ENCODE assay signal across 12 mouse cellular contexts in genomic region chr6:82854338-82854737, GRCm38 (mm10).
A peak's percentile ranks its signal among the peaks of the same experiment; 100 is the strongest.
DNase-seq lines count a peak whose midpoint lies in the region; ATAC-seq and TF ChIP-seq lines count a peak whose summit lies in the region.
"Had no signal": no experiment of that assay in that cellular context is flagged by ENCODE, and none has a peak within 500 bp of the region (broad histone marks: within the 10 kb centered on the region; RNA-seq: fewer than 3 reads in every experiment).

No protein-coding gene starts in this region.

- H3K9ac ChIP-seq in lung, postnatal 0 days (replicated peaks; ENCODE audit: low read depth), result no peak overlapping the region
- H3K9ac ChIP-seq in heart, embryonic 11.5 days (ENCODE audit: low read depth, low read length), result no peak overlapping the region
- H3K9ac ChIP-seq in stomach, embryonic 16.5 days (ENCODE audit: low read length), result no peak overlapping the region
- no peak overlapping the region for H3K9ac ChIP-seq in forebrain, embryonic 16.5 days (replicated peaks; ENCODE audit: low read depth, low read length)
- H3K9ac ChIP-seq: embryonic facial prominence, embryonic 15.5 days; lung, embryonic 15.5 days had no signal

- no peaks in the 10 kb centered on the region for H3K36me3 ChIP-seq in lung, postnatal 0 days (ENCODE audit: insufficient read depth, low read length)
- H3K36me3 ChIP-seq in heart, embryonic 11.5 days (ENCODE audit: control insufficient read depth, insufficient read depth, low read length), result no peaks in the 10 kb centered on the region
- no peaks in the 10 kb centered on the region for H3K36me3 ChIP-seq in stomach, embryonic 16.5 days (ENCODE audit: control insufficient read depth, insufficient read depth, low read length)
- no peaks in the 10 kb centered on the region for H3K36me3 ChIP-seq in forebrain, embryonic 16.5 days (ENCODE audit: control insufficient read depth, insufficient read depth)
- H3K36me3 ChIP-seq: embryonic facial prominence, embryonic 15.5 days; hindbrain, embryonic 10.5 days; lung, embryonic 15.5 days had no signal

- TF ChIP-seq EP300 in lung, postnatal 0 days (IDR thresholded peaks at IDR 0.05), result no peak

- H3K4me2 ChIP-seq in lung, postnatal 0 days (replicated peaks; ENCODE audit: low read depth, low read length), result no peak overlapping the region
- no peak overlapping the region for H3K4me2 ChIP-seq in heart, embryonic 11.5 days
- no peak overlapping the region for H3K4me2 ChIP-seq in stomach, embryonic 16.5 days (ENCODE audit: low read depth, low read length)
- H3K4me2 ChIP-seq in forebrain, embryonic 16.5 days (ENCODE audit: low read length), result no peak overlapping the region
- H3K4me2 ChIP-seq: embryonic facial prominence, embryonic 15.5 days; lung, embryonic 15.5 days had no signal

- no peaks in the 10 kb centered on the region; the same call in 1 of the 2 replicates for H3K4me1 ChIP-seq in lung, postnatal 0 days (ENCODE audit: insufficient read depth, low read depth, low read length)
- 0 out of 2 replicates have a peak, but pooled peaks cover 3% of the 10 kb centered on the region for H3K4me1 ChIP-seq in heart, embryonic 11.5 days (ENCODE audit: control insufficient read depth, insufficient read depth, low read length)
- no peaks in the 10 kb centered on the region; the same call in 1 of the 2 replicates for H3K4me1 ChIP-seq in stomach, embryonic 16.5 days (ENCODE audit: control insufficient read depth, insufficient read depth, low read length)
- no peaks in the 10 kb centered on the region for H3K4me1 ChIP-seq in forebrain, embryonic 16.5 days (replicated peaks; ENCODE audit: control insufficient read depth, insufficient read depth, low read length)
- H3K4me1 ChIP-seq: embryonic facial prominence, embryonic 15.5 days; lung, embryonic 15.5 days had no signal

- no peak overlapping the region for H3K27ac ChIP-seq in lung, postnatal 0 days (ENCODE audit: low read length)
- H3K27ac ChIP-seq in heart, embryonic 11.5 days (ENCODE audit: low read depth, low read length), result no peak overlapping the region
- H3K27ac ChIP-seq in stomach, embryonic 16.5 days (ENCODE audit: low read length), result no peak overlapping the region
- no peak overlapping the region for H3K27ac ChIP-seq in forebrain, embryonic 16.5 days (ENCODE audit: low read length)
- H3K27ac ChIP-seq: embryonic facial prominence, embryonic 15.5 days; hindbrain, embryonic 10.5 days; lung, embryonic 15.5 days had no signal

- ATAC-seq in lung, postnatal 0 days, result peak; percentile 32; the same call in 1 of the 2 replicates
- ATAC-seq in heart, embryonic 11.5 days (replicated peaks; ENCODE audit: insufficient number of reproducible peaks, low FRiP score, low TSS enrichment), result 0 out of 2 replicates have a peak, but pooled peaks have one; percentile 31
- peak; percentile 77 for ATAC-seq in stomach, embryonic 16.5 days (ENCODE audit: insufficient read depth, low FRiP score)
- ATAC-seq in forebrain, embryonic 16.5 days, result no peak

- TF ChIP-seq CTCF in lung, postnatal 0 days (IDR thresholded peaks at IDR 0.05), result no peak

- WGBS in lung, postnatal 0 days, result 48% methylated on average over 6 of the region's 6 CpGs
- WGBS in heart, embryonic 11.5 days (ENCODE audit: insufficient replicate concordance), result 56% methylated on average over 6 of the region's 6 CpGs
- WGBS in stomach, embryonic 16.5 days, result 45% methylated on average over 6 of the region's 6 CpGs
- WGBS in forebrain, embryonic 16.5 days, result 74% methylated on average over 6 of the region's 6 CpGs

- intact Hi-C loops in left cerebral cortex, postnatal 14 days (cut with DNase I), result no loop called here

- H3K27me3 ChIP-seq in lung, postnatal 0 days (replicated peaks; ENCODE audit: insufficient read depth, low read length), result no peaks in the 10 kb centered on the region
- H3K27me3 ChIP-seq in heart, embryonic 11.5 days (ENCODE audit: control insufficient read depth, insufficient read depth, low read length), result no peaks in the 10 kb centered on the region
- H3K27me3 ChIP-seq in stomach, embryonic 16.5 days (ENCODE audit: control insufficient read depth, insufficient read depth, low read length), result no peaks in the 10 kb centered on the region
- no peaks in the 10 kb centered on the region for H3K27me3 ChIP-seq in forebrain, embryonic 16.5 days (replicated peaks; ENCODE audit: control insufficient read depth, insufficient read depth, low read length)
- H3K27me3 ChIP-seq: embryonic facial prominence, embryonic 15.5 days; lung, embryonic 15.5 days had no signal

- H3K4me3 ChIP-seq in lung, postnatal 0 days (ENCODE audit: low read depth, low read length), result no peak overlapping the region
- H3K4me3 ChIP-seq in heart, embryonic 11.5 days (ENCODE audit: low read depth, low read length), result no peak overlapping the region
- no peak overlapping the region for H3K4me3 ChIP-seq in stomach, embryonic 16.5 days (replicated peaks; ENCODE audit: low read length)
- no peak overlapping the region for H3K4me3 ChIP-seq in forebrain, embryonic 16.5 days (replicated peaks; ENCODE audit: low read length)
- H3K4me3 ChIP-seq: embryonic facial prominence, embryonic 15.5 days; hindbrain, embryonic 10.5 days; lung, embryonic 15.5 days had no signal

- peak; percentile 47 for DNase-seq in lung, postnatal 0 days (ENCODE audit: low spot score)
- no peak for DNase-seq in lung, postnatal 25 days (ENCODE audit: low spot score)
- DNase-seq in adrenal gland, postnatal 36 days, result peak; percentile 87 to 91
- no peak for DNase-seq in left cerebral cortex, postnatal 14 days (ENCODE audit: low spot score in 2 of 2)
- DNase-seq in frontal cortex, postnatal 14 days (ENCODE audit: low spot score in 2 of 2), result no peak
- DNase-seq: layer of hippocampus, adult 9-11 months had no signal

- H3K9me3 ChIP-seq in lung, postnatal 0 days (ENCODE audit: low read length), result no peaks in the 10 kb centered on the region
- no peaks in the 10 kb centered on the region for H3K9me3 ChIP-seq in heart, embryonic 11.5 days (replicated peaks; ENCODE audit: control insufficient read depth, low read length)
- H3K9me3 ChIP-seq in stomach, embryonic 16.5 days (replicated peaks; ENCODE audit: control insufficient read depth, low read length), result no peaks in the 10 kb centered on the region
- no peaks in the 10 kb centered on the region for H3K9me3 ChIP-seq in forebrain, embryonic 16.5 days (ENCODE audit: control insufficient read depth, low read length)
- H3K9me3 ChIP-seq: embryonic facial prominence, embryonic 15.5 days; hindbrain, embryonic 10.5 days; lung, embryonic 15.5 days had no signal

Comparison
In these comparisons a context has a peak if more than half of its experiments do, and no peak if none do; other contexts are left out.
1. DNase-seq: peak in lung, postnatal 0 days (single experiment) and adrenal gland, postnatal 36 days (2 of 2); none in lung, postnatal 25 days (single experiment), left cerebral cortex, postnatal 14 days (0 of 2) and frontal cortex, postnatal 14 days (0 of 2).